Mouse (Mus musculus) left cerebral cortex, adult 9 months (tissue): Measurements from ENCODE around the gene Babam2.

Experiments used
- DNase-seq, 2 experiments: peaks; one replicate each; pipeline ENCODE4 v3.0.0; 2022; ENCODE audit warnings: low spot score in 2 of 2

Babam2 gene

GRCm38 (mm10) chr5:31987541-31988307 lies 290.2 kb downstream of the Babam2 start:
- DNase-seq = no peak

- no peak for DNase-seq
Observed at GRCm38 (mm10) chr5:31997189-31997954, 299.9 kb downstream of the Babam2 start.

GRCm38 (mm10) chr5:31998806-31999205 lies 301.3 kb downstream of the Babam2 start:
- no peak for DNase-seq

- no peak for DNase-seq
Observed at GRCm38 (mm10) chr5:32000076-32000475, 302.6 kb downstream of the Babam2 start.

GRCm38 (mm10) chr5:32001266-32001665 lies 303.8 kb downstream of the Babam2 start:
- no peak for DNase-seq

- DNase-seq = no peak
Observed at GRCm38 (mm10) chr5:32001771-32002170, 304.3 kb downstream of the Babam2 start.

GRCm38 (mm10) chr5:32008401-32008800 lies 310.9 kb downstream of the Babam2 start:
- DNase-seq = no peak

GRCm38 (mm10) chr5:32010056-32010455 lies 312.6 kb downstream of the Babam2 start:
- DNase-seq = peak; percentile 30 to 58

- no peak for DNase-seq
Observed at GRCm38 (mm10) chr5:32013053-32013452, 315.6 kb downstream of the Babam2 start.

GRCm38 (mm10) chr5:32014786-32015185 lies 317.3 kb downstream of the Babam2 start:
- no peak for DNase-seq

- no peak for DNase-seq
Observed at GRCm38 (mm10) chr5:32015949-32016478, 318.5 kb downstream of the Babam2 start.

- no peak for DNase-seq
Observed at GRCm38 (mm10) chr5:32017686-32018085, 320.2 kb downstream of the Babam2 start.

- no peak for DNase-seq
Observed at GRCm38 (mm10) chr5:32018276-32018675, 320.8 kb downstream of the Babam2 start.

- DNase-seq = no peak
Observed at GRCm38 (mm10) chr5:32029834-32030433, 332.4 kb downstream of the Babam2 start.

- no peak for DNase-seq
Observed at GRCm38 (mm10) chr5:32033185-32033584, 335.7 kb downstream of the Babam2 start.

GRCm38 (mm10) chr5:32033621-32034020 lies 336.1 kb downstream of the Babam2 start:
- no peak for DNase-seq

- no peak for DNase-seq
Observed at GRCm38 (mm10) chr5:32034475-32035054, 337.1 kb downstream of the Babam2 start.

- peak; percentile 49 to 78 for DNase-seq
Observed at GRCm38 (mm10) chr5:32035721-32036320, 338.3 kb downstream of the Babam2 start.

GRCm38 (mm10) chr5:32036896-32037295 lies 339.4 kb downstream of the Babam2 start:
- no peak for DNase-seq

- no peak for DNase-seq
Observed at GRCm38 (mm10) chr5:32037546-32037945, 340.1 kb downstream of the Babam2 start.

GRCm38 (mm10) chr5:32038994-32039393 lies 341.5 kb downstream of the Babam2 start:
- DNase-seq = no peak

- no peak for DNase-seq
Observed at GRCm38 (mm10) chr5:32039511-32039910, 342.0 kb downstream of the Babam2 start.
